Comparison of ENCODE assay signal across 13 mouse cellular contexts in genomic region chr9:40426282-40426964, GRCm38 (mm10).
DNase-seq lines count a peak whose midpoint lies in the region.
"Had no signal": no experiment of that assay in that cellular context is flagged by ENCODE, and none has a peak within 500 bp of the region (broad histone marks: within the 10 kb centered on the region; RNA-seq: fewer than 3 reads in every experiment).

No protein-coding gene starts in this region.

- peak; percentile 39 to 48 for DNase-seq in cerebellum, postnatal 14 days
- no peak for DNase-seq in cerebellum, adult 9-11 months
- DNase-seq in kidney, adult 11 months: peak; percentile 72
- no peak for DNase-seq in kidney, postnatal 4 days
- DNase-seq in heart, postnatal 14 days: peak; percentile 16 to 37
- peak; percentile 46 to 76 for DNase-seq in kidney, postnatal 25 days
- no peak for DNase-seq in embryo, embryonic 9.5 days (ENCODE audit: extremely low spot score)
- DNase-seq: adrenal gland, adult 2 months; gastrocnemius, postnatal 14 days; lung, adult 2 months; lung, postnatal 36 days; right cerebral cortex, postnatal 14 days; thymus, postnatal 14 days had no signal

- intact Hi-C loops in heart, postnatal 14 days (cut with DNase I): no loop called here

Comparison
In these comparisons a context has a peak if more than half of its experiments do, and no peak if none do; other contexts are left out.
1. DNase-seq: peak in cerebellum, postnatal 14 days (2 of 2), kidney, adult 11 months (single experiment), heart, postnatal 14 days (2 of 2) and kidney, postnatal 25 days (2 of 2); none in cerebellum, adult 9-11 months (single experiment), kidney, postnatal 4 days (0 of 2) and embryo, embryonic 9.5 days (single experiment).